Mouse (Mus musculus) spleen, postnatal 4 days (tissue): ENCODE results near the gene Tmem132d.
"Not testable (repeated sequence)": the region's sequence is repeated elsewhere in the genome, so short reads cannot be mapped to it uniquely, and the experiment has no call there.

Experiments
- DNase-seq, 2 experiments: peaks; one replicate each; pipeline ENCODE4 v3.0.0; 2022; ENCODE audit warnings: low spot score in 2 of 2

Tmem132d gene

GRCm38 (mm10) chr5:127781221-127781620 is 651.7 kb downstream of the Tmem132d start:
- no peak for DNase-seq

GRCm38 (mm10) chr5:127775749-127776148 is 657.1 kb downstream of the Tmem132d start:
- no peak for DNase-seq

- DNase-seq = no peak
Measured at GRCm38 (mm10) chr5:127758576-127758975, 674.3 kb downstream of the Tmem132d start.

GRCm38 (mm10) chr5:127756671-127757423 is 676.0 kb downstream of the Tmem132d start:
- DNase-seq = no peak

GRCm38 (mm10) chr5:127756011-127756410 is 676.9 kb downstream of the Tmem132d start:
- DNase-seq = no peak

- no peak for DNase-seq
Measured at GRCm38 (mm10) chr5:127755594-127755993, 677.3 kb downstream of the Tmem132d start.

- no peak for DNase-seq
Measured at GRCm38 (mm10) chr5:127751262-127751975, 681.5 kb downstream of the Tmem132d start.

- DNase-seq = not testable (repeated sequence)
Measured at GRCm38 (mm10) chr5:127749540-127749939, 683.3 kb downstream of the Tmem132d start.

GRCm38 (mm10) chr5:127741331-127741730 is 691.5 kb downstream of the Tmem132d start:
- no peak for DNase-seq
